Mouse (Mus musculus) small intestine, adult 2 months (tissue): ENCODE measurements around the gene Vmn1r78.
"Not testable (repeated sequence)": the region's sequence is repeated elsewhere in the genome, so short reads cannot be mapped to it uniquely, and the experiment has no call there.

Experiments used
- CTCF ChIP-seq: fragments of 200-500 bp; IDR thresholded peaks from 2 replicates; pipeline ENCODE4 v1.5.1; 2012; ENCODE audit warnings: low read depth, mild to moderate bottlenecking, control low read depth, inconsistent platforms, low read length, moderate library complexity, mixed read lengths; ENCODE audit not compliant: insufficient replicate concordance, insufficient read length; ENCODE audit errors: extremely low read depth
- POLR2A ChIP-seq: fragments of 200-500 bp; IDR thresholded peaks from 2 replicates; pipeline ENCODE4 v1.6.1; 2012; ENCODE audit warnings: low read depth, mild to moderate bottlenecking, control low read depth, inconsistent platforms, low read length, moderate library complexity

DNA sequence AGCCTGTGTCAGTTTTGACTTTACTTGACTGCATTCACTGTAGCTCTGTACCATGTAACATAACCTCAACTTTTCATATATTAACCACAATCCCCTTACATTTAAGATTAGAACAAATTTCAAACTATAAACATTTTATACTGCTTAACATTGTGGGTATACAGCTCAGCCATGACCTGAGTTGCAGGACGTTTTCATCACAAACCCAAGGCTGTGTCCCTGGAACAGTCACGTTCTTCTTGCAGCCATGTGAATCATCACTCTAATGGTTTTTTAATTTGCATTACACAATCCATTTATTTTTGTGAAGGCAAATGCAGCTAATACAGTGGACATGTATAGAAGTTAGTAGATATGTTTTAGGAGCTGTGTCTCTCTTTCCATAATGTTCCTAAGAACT is 22.9 kb downstream of the Vmn1r78 start:
- TF ChIP-seq CTCF, POLR2A: not testable (repeated sequence)
